Mouse (Mus musculus) retina, embryonic 14.5 days (tissue): ENCODE results near the gene Erg.

Experiments used
- DNase-seq: peaks from one replicate; pipeline ENCODE4 v3.0.0-alpha.2; 2015; ENCODE audit warnings: low spot score

Erg gene

GRCm38 (mm10) chr16:95446368-95446767 lies 140.0 kb downstream of the Erg start:
- no peak for DNase-seq

DNA sequence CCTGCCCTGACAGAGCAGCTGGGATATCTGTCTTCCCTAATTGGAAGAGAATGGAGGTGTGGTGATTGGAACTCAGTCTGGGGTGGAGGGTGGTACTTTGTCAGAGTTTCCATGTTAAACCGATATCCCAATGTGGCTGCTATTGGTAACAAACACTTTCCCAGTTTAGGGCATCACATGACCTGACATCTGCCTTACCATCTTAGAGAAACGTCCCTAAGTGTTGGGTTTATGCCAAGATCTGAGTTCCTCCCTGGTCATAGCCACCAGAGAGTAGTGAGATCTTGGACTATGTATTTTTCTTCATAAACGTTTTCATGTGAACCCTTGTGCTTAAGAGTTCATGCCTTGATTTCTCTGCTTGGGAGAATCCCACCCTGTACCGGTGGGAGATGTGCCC lies 144.4 kb downstream of the Erg start:
- no peak for DNase-seq

DNA sequence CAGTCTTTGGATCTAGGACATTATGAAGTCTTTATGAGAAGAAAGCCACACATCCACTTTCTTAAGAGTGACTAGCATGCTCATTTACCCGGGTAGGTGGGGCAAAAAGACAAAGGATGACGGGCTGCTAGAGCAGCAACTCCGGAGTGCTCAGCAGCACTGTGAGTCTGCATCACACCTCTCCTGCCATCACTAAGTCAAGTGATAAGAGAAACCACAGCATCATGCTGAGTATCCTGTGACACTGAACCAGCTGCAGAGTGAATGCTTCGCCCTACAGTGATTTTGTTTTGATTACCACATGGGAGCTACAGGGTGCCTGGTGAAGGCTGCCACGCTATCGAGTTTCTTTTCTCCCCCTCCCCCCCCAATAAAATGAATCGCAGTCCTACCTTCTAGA lies 145.2 kb downstream of the Erg start:
- DNase-seq: no peak

GRCm38 (mm10) chr16:95440334-95440733 lies 146.1 kb downstream of the Erg start:
- no peak for DNase-seq

DNA sequence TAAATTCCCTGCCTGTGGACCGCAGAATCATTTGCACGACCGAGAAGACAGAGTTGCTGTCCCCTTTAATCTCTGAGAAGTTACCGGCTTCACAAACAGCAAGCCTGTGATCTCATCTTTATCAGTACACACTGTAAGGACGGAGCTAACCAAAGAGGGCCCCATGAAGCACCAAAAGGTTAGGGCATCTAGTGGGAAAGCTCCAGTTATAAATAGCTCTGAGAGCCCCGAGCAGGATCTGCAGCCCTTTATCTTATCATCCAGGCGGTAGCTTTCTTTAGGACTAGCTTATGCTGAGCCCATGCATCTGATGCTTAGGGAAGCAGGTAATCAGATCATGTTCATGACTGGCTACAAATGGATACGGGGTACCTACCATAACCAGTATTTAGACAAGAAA lies 146.6 kb downstream of the Erg start:
- DNase-seq: no peak

DNA sequence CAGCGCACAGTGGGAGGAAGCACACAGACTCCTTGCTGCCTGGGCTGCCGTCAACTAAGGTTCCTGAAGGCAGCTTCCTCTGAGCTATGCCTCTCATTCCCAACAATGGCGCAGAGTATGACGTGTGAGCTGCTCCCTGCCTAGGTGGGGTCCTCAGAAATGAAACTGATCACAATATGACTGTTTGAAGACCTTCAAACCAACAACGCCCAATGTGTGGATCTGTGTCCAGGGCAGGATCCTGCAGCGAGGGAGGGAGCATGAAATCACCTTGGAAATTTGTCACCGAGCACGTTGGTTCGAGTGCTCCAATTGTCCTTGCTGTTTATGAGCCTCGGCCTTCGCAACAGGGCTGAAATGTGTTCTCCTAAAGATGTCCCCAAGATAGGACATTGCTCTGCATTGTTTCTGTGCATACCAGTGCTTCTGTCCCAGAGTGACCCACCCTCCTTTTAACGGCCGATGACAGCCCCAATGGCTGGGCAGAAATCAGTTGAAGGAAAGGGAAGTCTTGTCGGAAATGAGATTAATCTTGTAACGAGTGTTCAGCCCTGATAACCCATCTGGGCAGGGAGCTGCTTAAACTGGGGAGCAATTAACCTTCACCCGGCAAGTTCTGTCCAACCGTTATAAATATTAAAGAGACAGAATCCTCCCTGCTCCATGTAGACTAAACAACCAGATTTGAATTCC lies 147.4 kb downstream of the Erg start:
- no peak for DNase-seq

DNA sequence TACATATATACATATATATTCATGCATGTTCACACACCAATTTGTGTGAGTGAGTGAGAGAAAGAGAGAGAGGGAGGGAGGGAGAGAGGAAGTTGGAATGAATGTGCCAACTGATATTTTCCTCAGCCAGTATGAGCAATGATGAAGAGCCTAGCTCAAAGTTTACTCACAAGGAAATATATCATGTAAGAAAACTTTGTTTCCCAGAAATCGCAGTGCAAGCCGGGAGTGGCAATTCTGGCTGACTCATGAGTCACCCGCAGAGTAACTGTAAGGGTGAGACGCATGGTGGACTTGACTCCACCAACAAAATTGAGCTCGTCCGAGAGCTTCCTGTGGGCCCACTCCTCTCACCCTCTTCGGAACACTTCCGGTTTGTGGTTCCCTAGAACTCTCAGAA lies 149.8 kb downstream of the Erg start:
- no peak for DNase-seq

GRCm38 (mm10) chr16:95436051-95436450 lies 150.3 kb downstream of the Erg start:
- DNase-seq: peak; percentile 11

- DNase-seq: no peak
These were observed 152.0 kb downstream of the Erg start for GRCm38 (mm10) chr16:95434434-95434833.

- DNase-seq: no peak
These were observed 153.8 kb downstream of the Erg start for GRCm38 (mm10) chr16:95432540-95432971.

DNA sequence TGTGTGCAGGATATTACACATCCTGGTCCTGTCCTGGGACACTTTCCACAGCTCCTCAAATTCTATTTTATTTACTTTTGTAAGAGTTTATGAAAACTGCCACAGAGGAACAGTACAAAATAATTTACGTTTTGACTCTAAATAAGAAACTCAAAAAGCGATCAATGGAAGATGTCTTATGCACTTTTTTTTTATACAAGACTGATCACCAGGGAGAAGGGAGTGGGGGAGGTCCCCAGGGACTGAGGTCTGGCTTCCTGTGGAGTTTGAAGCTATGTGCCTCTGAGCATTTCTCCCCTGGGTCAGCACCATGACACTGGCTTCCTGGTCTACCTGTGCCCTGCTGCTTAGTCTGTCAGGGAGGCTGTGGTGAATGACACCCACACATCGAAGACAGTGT lies 156.5 kb downstream of the Erg start:
- DNase-seq: no peak

DNA sequence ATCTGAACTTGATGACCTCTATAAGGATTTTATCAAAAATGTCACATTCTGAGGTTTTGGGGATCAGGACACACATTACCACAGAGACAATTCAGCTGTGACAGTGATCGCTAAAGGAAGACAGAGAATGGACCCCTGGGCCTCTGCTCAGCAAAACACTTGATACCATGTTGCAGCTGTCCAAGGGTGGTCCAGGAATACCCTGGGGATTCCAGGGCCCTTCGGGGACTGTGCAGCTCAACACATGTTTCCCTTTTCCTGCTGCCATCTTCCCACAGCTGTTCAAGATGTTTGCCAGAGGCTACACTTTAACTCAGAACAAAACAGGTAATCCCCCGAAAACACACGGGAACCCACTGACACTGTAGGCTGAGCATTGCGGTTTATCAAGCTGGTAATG lies 158.2 kb downstream of the Erg start:
- no peak for DNase-seq

DNA sequence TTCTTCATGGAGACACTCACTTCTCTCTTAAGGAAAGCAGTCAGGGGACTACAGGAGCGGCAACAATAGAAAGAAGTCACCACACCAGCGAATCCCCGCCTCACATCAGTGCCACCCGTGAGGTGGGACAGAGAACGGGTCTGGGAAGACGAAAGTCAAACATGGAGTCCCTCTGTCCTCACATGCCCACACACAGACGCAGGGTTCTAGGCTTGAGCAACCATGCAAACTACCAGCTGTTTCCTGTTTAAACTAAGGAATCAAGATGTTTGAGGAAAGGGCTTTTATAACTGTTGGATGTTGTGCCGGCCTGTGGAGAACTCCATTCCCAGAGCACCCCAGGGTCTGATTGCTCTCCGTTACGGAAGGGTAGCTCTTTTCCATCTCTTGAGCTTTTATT lies 158.9 kb downstream of the Erg start:
- no peak for DNase-seq

DNA sequence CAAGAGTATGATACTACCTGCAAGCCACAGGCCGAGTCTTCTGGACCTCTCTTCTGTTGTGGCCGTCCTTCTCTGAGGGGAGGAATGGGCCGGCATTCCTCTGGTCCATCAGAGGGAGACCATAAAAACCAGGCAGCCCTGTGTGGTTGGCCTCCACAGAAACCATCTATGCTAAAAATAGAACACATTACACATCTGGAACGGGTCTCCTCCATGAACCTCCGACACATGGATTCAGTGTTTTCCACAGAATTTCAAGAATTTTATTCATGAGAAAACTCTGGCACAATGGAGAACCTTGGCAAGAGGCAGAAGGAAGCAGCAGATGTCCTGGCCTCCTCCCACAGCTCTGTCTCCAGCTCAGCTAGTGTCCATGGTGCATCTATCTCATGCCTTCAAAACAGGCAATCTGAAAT lies 163.7 kb downstream of the Erg start:
- no peak for DNase-seq

DNA sequence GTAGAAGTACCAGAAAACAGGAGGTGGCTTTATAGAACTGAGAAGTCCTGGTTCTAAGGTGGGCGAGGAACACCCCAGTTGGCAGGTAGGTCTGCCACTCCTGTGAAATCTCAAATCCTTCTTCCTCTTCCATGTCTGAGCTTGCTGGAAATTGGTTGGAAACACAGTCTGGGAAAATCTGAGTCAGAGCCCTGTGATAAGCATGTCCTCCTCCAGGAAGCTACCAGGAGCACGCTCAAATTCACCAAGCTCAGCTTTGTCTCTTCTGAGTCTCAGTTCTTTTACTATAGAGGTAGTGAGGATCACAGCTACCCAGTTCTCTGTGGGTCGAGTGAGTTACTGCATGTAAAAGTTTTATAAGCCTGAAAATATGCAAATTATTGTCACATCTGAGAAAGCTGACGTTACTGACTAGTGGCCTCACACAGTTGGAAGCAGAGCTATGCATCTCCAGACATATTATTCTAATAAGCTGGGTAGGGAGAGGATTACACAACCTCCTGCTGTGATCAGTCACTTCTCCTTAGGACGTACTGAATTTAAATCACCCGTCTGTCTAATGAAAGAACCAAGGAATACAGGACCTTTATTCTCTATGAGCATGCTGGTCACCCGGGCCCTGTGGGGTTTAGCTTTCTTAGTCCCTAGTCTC lies 165.0 kb downstream of the Erg start:
- no peak for DNase-seq

DNA sequence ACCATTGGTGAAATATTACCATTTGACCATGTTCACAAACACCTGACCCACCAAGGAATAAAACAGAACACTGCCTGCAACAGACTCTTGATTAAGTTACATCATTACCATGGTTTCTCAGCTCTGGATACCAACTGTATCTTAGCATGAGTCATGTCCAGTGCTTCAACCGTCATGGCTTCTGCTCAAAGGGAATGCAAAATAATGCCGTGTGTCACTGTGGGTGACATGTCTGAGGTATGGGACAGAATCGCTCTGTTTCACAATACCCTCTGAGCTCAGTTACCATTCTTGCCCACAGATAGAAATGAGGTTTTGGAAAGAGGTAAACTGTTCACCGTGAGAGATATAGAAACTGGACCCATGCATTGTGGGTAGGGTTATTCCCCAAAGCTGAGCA lies 170.5 kb downstream of the Erg start:
- DNase-seq: no peak

DNA sequence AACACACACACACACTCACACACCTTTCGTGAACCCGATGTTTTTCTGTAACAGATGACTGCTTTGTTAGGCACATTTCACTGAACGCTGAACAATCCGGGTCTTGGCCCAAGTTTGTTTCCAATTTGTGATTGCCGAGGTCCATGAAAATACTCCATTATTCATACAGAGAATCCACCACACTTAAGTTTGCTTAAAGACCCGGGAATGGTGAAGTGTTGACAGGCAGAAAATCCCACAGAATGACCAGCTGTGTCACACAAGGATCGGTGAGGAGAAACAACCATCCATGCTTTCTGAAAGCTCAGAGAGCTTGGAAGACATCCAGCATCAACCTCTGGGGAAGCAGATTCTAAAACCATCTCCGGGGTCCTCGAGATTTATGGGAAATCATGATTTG lies 171.0 kb downstream of the Erg start:
- DNase-seq: no peak

DNA sequence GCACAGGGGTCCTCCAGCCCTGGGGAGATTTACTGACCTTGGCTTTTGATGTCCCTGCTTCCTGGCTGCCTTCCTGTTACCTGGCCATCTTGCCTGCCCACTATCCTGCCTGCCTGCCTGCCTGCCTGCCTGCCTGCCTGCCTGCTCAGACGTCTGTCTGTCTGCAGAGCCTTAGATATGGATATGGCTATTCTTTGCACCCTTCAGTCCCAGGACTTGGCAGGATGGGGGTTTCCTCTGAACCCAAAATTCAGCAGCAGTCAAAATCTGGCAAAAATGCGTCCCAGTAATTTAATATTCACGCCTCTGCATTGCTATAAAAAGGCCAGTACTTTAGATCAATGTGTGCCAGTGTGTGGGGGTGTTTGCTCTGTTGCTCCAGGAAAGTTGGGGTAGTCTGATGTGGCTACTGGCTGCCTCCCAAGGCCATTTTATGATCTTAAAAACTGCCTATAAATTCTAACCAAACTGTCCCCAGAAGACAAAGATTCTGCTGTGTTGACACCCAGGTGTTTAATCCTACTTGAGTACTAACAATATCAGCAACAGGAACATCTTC lies 172.9 kb downstream of the Erg start:
- no peak for DNase-seq

DNA sequence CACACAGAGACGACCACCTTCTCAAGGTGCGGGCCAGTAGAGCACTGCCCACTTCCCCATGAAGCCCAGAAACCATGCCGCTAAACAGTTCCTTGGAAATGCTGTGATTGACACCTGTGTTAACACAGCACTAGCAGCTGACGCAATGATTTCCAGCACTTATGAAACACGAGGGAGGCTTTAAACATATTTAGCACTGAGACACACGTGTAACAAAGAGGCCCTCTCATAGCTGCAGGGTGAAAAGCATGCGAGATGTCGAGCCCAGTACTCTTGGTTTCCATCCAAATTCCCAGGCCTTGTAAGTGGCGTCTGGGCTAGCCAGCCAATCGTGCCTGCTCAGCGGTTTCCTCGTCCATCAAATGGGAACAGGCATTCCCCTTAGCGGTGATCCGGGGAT lies 178.3 kb downstream of the Erg start:
- DNase-seq: no peak

GRCm38 (mm10) chr16:95405496-95405895 lies 180.9 kb downstream of the Erg start:
- DNase-seq: no peak

- DNase-seq: no peak
These were observed 182.9 kb downstream of the Erg start for GRCm38 (mm10) chr16:95403453-95403852.

- no peak for DNase-seq
These were observed 184.5 kb downstream of the Erg start for GRCm38 (mm10) chr16:95401869-95402268.

DNA sequence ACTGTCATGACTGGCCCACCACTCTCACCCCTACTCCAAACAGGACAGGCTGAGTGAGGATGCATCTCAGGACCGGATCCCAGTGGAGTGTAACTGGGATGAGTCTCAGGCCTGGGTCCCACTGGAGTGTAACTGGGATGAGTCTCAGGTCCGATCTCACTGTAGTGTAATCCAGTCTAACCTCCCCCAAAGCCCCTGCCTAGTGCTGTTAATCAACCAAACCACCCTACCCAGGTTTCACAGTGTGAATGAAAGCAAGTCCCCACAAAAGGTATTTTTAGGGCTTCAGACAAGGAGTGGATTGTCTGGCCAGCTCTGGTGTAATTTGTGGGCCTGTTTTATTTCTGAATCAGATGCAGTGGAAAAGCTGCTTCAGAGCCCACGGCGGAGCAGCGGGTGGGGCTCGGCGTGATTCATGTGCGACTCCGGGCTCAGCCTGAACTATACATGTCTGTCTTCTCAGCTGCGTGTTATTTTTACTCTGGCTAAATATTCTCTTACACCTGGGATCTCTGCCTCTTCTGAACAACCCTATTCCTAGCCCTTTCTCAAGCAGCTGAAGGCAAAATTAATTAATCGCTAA lies 187.5 kb downstream of the Erg start:
- DNase-seq: no peak
